Mouse (Mus musculus): ENCODE data around the gene Itpr2. TPM values are rescaled to one million over a fixed set of nuclear protein-coding genes. Genes with fewer than 3 reads are reported as not detected.
"Not testable (repeated sequence)": the region's sequence is repeated elsewhere in the genome, so short reads cannot be mapped to it uniquely, and the experiment has no call there.

Gene Itpr2
- polyA plus RNA-seq, 1 experiment from 2014 or later = 4.1 TPM

GRCm38 (mm10) chr6:146478888-146479683 is 22.9 kb downstream of the Itpr2 start:
- WGBS = 90% methylated on average over 5 of the region's 5 CpGs
- no peaks in the 10 kb centered on the region for H3K36me3 ChIP-seq (replicated peaks)
- peaks cover 5% of the 10 kb centered on the region for H3K4me1 ChIP-seq
- H3K4me3 ChIP-seq = no peak overlapping the region
- no peaks in the 10 kb centered on the region for H3K9me3 ChIP-seq
- no peak for DNase-seq (ENCODE audit: extremely low spot score, low spot score)
- no peak overlapping the region for H3K27ac ChIP-seq
- H3K27me3 ChIP-seq (ENCODE audit: poor library complexity, severe bottlenecking) = no peaks in the 10 kb centered on the region

GRCm38 (mm10) chr6:146476865-146477264 is 25.2 kb downstream of the Itpr2 start:
- H3K4me3 ChIP-seq = no peak overlapping the region
- no peaks in the 10 kb centered on the region for H3K36me3 ChIP-seq (replicated peaks)
- WGBS = 89% methylated on average over 1 of the region's 1 CpGs
- H3K27ac ChIP-seq = no peak overlapping the region
- H3K9me3 ChIP-seq = no peaks in the 10 kb centered on the region
- no peaks in the 10 kb centered on the region for H3K27me3 ChIP-seq (ENCODE audit: poor library complexity, severe bottlenecking)
- no peak for DNase-seq (ENCODE audit: extremely low spot score, low spot score)
- peaks cover 5% of the 10 kb centered on the region for H3K4me1 ChIP-seq

DNA sequence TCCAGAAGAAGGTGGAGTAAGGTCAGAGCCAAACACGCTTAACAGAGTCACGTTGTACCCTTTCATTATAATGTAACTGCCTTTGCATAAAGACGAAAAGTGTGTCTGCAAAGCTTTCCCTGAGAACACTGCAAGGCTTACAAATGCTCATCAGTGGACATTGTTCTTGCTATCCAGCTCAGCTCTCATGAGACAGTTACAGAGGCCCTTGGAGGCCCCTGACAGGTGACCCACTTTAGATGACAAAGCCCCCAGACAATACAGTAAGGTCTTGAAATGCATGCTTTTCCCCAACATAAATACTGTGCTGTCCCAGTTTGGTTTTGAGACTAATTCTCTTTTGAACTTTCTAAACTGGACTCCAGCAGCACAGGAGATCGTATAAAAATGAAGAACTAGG is 27.9 kb downstream of the Itpr2 start:
- Histone ChIP-seq H3K27ac (no peak overlapping the region), H3K9me3 (no peaks in the 10 kb centered on the region), H3K4me1 (peaks cover 3% of the 10 kb centered on the region), H3K36me3 (replicated peaks) (no peaks in the 10 kb centered on the region), H3K4me3 (no peak overlapping the region), H3K27me3 (ENCODE audit: poor library complexity, severe bottlenecking) (no peaks in the 10 kb centered on the region)
- no peak for DNase-seq (ENCODE audit: extremely low spot score, low spot score)
- 86% methylated on average over 4 of the region's 4 CpGs for WGBS

GRCm38 (mm10) chr6:146473216-146473955 is 28.6 kb downstream of the Itpr2 start:
- no peaks in the 10 kb centered on the region for H3K27me3 ChIP-seq (ENCODE audit: poor library complexity, severe bottlenecking)
- peaks cover 5% of the 10 kb centered on the region for H3K4me1 ChIP-seq
- no peaks in the 10 kb centered on the region for H3K36me3 ChIP-seq (replicated peaks)
- no peaks in the 10 kb centered on the region for H3K9me3 ChIP-seq
- 89% methylated on average over 6 of the region's 6 CpGs for WGBS
- no peak for DNase-seq (ENCODE audit: extremely low spot score, low spot score)
- H3K27ac ChIP-seq = no peak overlapping the region
- no peak overlapping the region for H3K4me3 ChIP-seq

DNA sequence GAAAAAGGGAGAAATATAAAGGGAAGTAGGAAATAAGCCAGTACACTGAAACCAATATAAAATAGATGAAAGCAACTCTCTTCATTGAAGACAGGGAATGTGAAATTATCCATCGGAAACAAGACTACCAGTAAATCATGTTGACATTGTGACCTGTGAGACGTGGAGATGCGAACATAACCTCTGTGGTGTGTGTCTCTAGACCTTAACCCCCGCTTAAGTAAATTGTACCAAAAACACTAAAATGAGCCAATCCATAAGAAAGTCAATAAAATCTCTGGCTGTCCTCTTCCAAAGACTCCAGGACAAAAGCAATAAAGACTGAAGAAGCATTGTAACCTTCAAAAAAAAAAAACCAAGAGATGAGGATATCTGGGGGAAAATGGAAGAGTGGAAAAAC is 31.6 kb downstream of the Itpr2 start:
- no peak overlapping the region for H3K27ac ChIP-seq
- 90% methylated on average over 4 of the region's 4 CpGs for WGBS
- H3K4me3 ChIP-seq = no peak overlapping the region
- no peaks in the 10 kb centered on the region for H3K27me3 ChIP-seq (ENCODE audit: poor library complexity, severe bottlenecking)
- H3K4me1 ChIP-seq = peaks cover 10% of the 10 kb centered on the region
- no peaks in the 10 kb centered on the region for H3K36me3 ChIP-seq (replicated peaks)
- no peaks in the 10 kb centered on the region for H3K9me3 ChIP-seq
- DNase-seq (ENCODE audit: extremely low spot score, low spot score) = no peak

DNA sequence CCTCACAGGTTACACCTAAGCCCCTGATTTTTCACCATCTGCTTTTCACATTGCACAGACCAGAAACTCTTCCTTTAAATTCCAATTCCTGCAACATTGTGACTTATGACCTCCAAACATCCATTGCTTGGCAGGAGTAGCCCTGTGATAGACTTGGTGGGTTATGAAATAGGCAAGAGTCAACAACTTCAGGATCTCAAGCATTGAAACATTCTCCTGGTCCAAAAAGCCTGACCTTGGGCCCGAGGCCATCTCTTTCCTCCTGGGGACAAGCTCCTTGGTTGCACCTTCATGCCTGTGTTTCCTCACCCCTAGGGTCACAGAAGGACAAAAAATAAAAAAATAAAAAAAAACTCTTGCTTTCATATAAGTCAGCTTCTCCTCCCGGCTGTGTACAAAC is 32.1 kb downstream of the Itpr2 start:
- no peak overlapping the region for H3K4me3 ChIP-seq
- no peaks in the 10 kb centered on the region for H3K27me3 ChIP-seq (ENCODE audit: poor library complexity, severe bottlenecking)
- WGBS = 87% methylated on average over 2 of the region's 2 CpGs
- no peaks in the 10 kb centered on the region for H3K9me3 ChIP-seq
- H3K4me1 ChIP-seq = peaks cover 10% of the 10 kb centered on the region
- H3K27ac ChIP-seq = no peak overlapping the region
- DNase-seq (ENCODE audit: extremely low spot score, low spot score) = no peak
- no peaks in the 10 kb centered on the region for H3K36me3 ChIP-seq (replicated peaks)

- H3K27me3 ChIP-seq (ENCODE audit: poor library complexity, severe bottlenecking) = no peaks in the 10 kb centered on the region
- no peak for DNase-seq (ENCODE audit: extremely low spot score, low spot score)
Observed at GRCm38 (mm10) chr6:146468361-146468760, 33.7 kb downstream of the Itpr2 start.

DNA sequence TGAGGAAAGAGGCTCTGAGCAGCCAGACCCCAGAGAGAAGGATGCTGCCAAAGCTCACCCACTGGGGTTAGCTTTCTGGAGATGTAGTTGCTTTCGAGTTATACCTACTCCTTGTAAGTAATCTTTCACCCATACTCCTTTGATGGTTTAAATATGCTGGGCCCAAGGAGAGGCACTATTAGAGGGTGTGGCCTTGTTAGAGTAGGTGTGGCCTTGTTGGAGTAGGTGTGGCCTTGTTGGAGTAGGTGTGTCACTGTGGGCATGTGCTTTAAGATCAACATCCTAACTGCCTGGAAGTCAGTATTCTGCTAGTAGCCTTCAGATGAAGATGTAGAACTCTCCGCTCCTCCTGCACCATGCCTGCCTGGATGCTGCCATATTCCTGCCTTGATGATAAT is 37.4 kb downstream of the Itpr2 start:
- H3K27ac ChIP-seq; DNase-seq (ENCODE audit: extremely low spot score, low spot score); H3K36me3 ChIP-seq (replicated peaks); H3K27me3 ChIP-seq (ENCODE audit: poor library complexity, severe bottlenecking); H3K4me3 ChIP-seq; H3K4me1 ChIP-seq; H3K9me3 ChIP-seq: not testable (repeated sequence)
- WGBS = 90% methylated on average over 2 of the region's 2 CpGs

More at GRCm38 (mm10) chr6:146468361-146468760, 33.7 kb downstream of the Itpr2 start:
- peaks cover 10% of the 10 kb centered on the region for H3K4me1 ChIP-seq
- no peaks in the 10 kb centered on the region for H3K9me3 ChIP-seq
- H3K36me3 ChIP-seq (replicated peaks) = no peaks in the 10 kb centered on the region
- 52% methylated on average over 8 of the region's 8 CpGs for WGBS
- no peak overlapping the region for H3K27ac ChIP-seq
- no peak overlapping the region for H3K4me3 ChIP-seq

DNA sequence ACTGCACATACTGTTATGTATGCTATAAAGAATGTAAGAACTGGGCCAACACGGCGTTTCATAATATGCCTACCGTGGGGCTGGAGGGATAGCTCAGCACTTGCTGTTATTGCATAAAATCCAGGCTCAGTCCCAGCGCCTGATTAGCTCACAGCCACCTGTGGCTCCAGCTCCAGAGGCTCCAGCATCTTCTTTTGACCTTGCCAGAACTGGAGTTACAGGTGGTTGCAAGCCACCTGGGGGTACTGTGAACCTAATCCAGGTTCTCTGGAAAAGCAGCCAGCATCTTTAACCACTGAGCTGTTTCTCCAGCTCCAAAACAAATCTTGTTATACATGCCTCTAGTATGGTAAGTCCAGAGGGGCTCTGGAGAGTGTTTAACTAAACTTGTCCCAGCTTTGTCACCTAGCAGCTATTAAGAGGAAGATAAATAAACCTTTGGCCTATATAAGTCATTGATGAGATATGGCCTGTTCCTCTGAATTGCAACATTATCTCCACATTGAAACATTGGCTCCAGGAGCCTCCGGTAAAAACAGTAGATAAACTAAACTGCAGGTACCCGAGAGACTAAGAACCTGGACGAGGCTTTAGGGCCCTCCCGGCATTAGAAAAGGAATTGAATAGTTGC is 37.9 kb downstream of the Itpr2 start:
- no peaks in the 10 kb centered on the region for H3K9me3 ChIP-seq
- peaks cover 10% of the 10 kb centered on the region for H3K4me1 ChIP-seq
- WGBS = 88% methylated on average over 8 of the region's 8 CpGs
- no peak overlapping the region for H3K4me3 ChIP-seq
- H3K27me3 ChIP-seq (ENCODE audit: poor library complexity, severe bottlenecking) = no peaks in the 10 kb centered on the region
- no peak for DNase-seq (ENCODE audit: extremely low spot score, low spot score)
- H3K36me3 ChIP-seq (replicated peaks) = no peaks in the 10 kb centered on the region
- no peak overlapping the region for H3K27ac ChIP-seq

DNA sequence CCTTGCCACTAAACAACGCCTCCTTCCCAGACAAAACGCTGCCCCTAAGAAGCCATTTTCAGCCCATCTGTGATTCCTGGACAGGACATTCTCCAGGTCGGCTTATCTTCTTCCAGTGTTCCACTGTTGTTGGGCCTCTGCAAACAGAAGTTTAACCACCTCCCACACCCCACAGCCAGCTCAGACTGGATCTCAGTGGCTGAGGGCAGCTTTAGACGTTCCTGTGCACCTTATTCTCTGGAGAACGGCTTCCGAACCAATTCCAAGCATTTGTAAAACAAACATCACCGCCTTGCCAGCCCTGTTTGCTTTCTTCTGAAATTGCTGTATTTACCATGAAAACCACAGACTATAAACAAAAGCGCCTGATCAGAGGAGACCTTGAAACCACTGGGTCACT is 41.1 kb downstream of the Itpr2 start:
- H3K27me3 ChIP-seq (ENCODE audit: poor library complexity, severe bottlenecking) = no peaks in the 10 kb centered on the region
- no peak for DNase-seq (ENCODE audit: extremely low spot score, low spot score)
- no peaks in the 10 kb centered on the region for H3K9me3 ChIP-seq
- H3K36me3 ChIP-seq (replicated peaks) = no peaks in the 10 kb centered on the region
- 90% methylated on average over 8 of the region's 8 CpGs for WGBS
- H3K27ac ChIP-seq = no peak overlapping the region
- H3K4me3 ChIP-seq = no peak overlapping the region
- H3K4me1 ChIP-seq = peaks cover 7% of the 10 kb centered on the region

DNA sequence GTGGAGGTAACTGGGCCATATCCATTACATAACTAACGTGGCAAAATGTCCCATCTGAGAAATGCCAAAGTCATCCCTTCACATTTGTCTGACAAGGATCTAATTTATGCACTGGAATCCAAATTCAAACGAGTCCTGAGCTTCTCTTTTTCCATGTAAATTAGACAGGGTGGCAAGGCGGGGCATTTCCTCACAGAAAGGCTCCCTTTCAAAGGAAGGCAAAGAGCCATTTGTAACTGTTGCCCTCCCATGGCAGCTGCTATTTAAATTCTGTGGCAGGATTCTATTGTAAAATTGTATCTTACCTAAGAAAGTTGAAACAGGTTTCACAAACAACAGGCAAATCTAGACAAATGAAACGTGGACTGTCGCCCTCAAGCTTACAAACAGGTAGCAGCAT is 43.6 kb downstream of the Itpr2 start:
- no peaks in the 10 kb centered on the region for H3K36me3 ChIP-seq (replicated peaks)
- no peak overlapping the region for H3K27ac ChIP-seq
- no peaks in the 10 kb centered on the region for H3K9me3 ChIP-seq
- no peak for DNase-seq (ENCODE audit: extremely low spot score, low spot score)
- peaks cover 7% of the 10 kb centered on the region for H3K4me1 ChIP-seq
- H3K4me3 ChIP-seq = no peak overlapping the region
- H3K27me3 ChIP-seq (ENCODE audit: poor library complexity, severe bottlenecking) = no peaks in the 10 kb centered on the region
- 49% methylated on average over 5 of the region's 5 CpGs for WGBS

GRCm38 (mm10) chr6:146456741-146457140 is 45.3 kb downstream of the Itpr2 start:
- no peak overlapping the region for H3K27ac ChIP-seq
- no peaks in the 10 kb centered on the region for H3K36me3 ChIP-seq (replicated peaks)
- no peak for DNase-seq (ENCODE audit: extremely low spot score, low spot score)
- H3K4me3 ChIP-seq = no peak overlapping the region
- 84% methylated on average over 5 of the region's 5 CpGs for WGBS
- peaks cover 7% of the 10 kb centered on the region for H3K4me1 ChIP-seq
- H3K9me3 ChIP-seq = no peaks in the 10 kb centered on the region
- no peaks in the 10 kb centered on the region for H3K27me3 ChIP-seq (ENCODE audit: poor library complexity, severe bottlenecking)
